Mouse (Mus musculus) CH12.LX (cell line): ENCODE results near the gene 4930469K13Rik. TPM values are rescaled to one million over a fixed set of nuclear protein-coding genes. Genes with fewer than 3 reads are reported as not detected.

ENCODE experiments used
- DNase-seq: peaks from one replicate; pipeline ENCODE4 v3.0.0-alpha.2; 2013; ENCODE audit errors: extremely low read depth
- H3K27ac ChIP-seq: 2 replicates; pipeline ENCODE4 v1.5.1; 2012; ENCODE audit warnings: low read depth, mild to moderate bottlenecking, control low read depth, moderate library complexity; ENCODE audit not compliant: insufficient read depth
- H3K27me3 ChIP-seq: replicated peaks from 2 replicates; pipeline ENCODE3; 2012; ENCODE audit warnings: inconsistent platforms
- H3K36me3 ChIP-seq, 2 experiments: replicated peaks in 1 of 2; 2 replicates each; pipeline versions ENCODE3 to v1.6.1; 2012; ENCODE audit warnings: inconsistent platforms in 1 of 2, low read length in 1 of 2, mild to moderate bottlenecking in 1 of 2, mixed read lengths in 1 of 2, moderate library complexity in 1 of 2; ENCODE audit not compliant: control insufficient read depth in 1 of 2, insufficient read depth in 1 of 2
- H3K4me1 ChIP-seq, 2 experiments: 2 replicates each; pipeline ENCODE4 v1.6.1; 2012; ENCODE audit warnings: inconsistent platforms in 1 of 2, moderate library complexity in 1 of 2; ENCODE audit not compliant: insufficient read depth in 2 of 2, control insufficient read depth in 1 of 2
- H3K4me2 ChIP-seq: 2 replicates; pipeline ENCODE4 v1.6.1; 2012; ENCODE audit warnings: low read depth, mild to moderate bottlenecking, control low read depth; ENCODE audit not compliant: poor library complexity, insufficient read depth, severe bottlenecking
- H3K4me3 ChIP-seq, 3 experiments: fragments of 150-350 bp in 1 of 3; sonication (generic) in 1 of 3; replicated peaks in 1 of 3; 2 replicates each; pipeline versions ENCODE3 to v1.5.1; 2011 to 2012; ENCODE audit warnings: low read depth in 2 of 3, low read length in 2 of 3, mild to moderate bottlenecking in 2 of 3, moderate library complexity in 2 of 3, control low read depth in 1 of 3, improper control_type of control experiment in 1 of 3, inconsistent platforms in 1 of 3, mixed read lengths in 1 of 3; ENCODE audit not compliant: poor library complexity in 1 of 3
- H3K79me2 ChIP-seq: replicated peaks from 2 replicates; pipeline ENCODE4 v1.6.1; 2012; ENCODE audit warnings: mild to moderate bottlenecking, moderate library complexity; ENCODE audit not compliant: control insufficient read depth, poor library complexity, insufficient read depth, severe bottlenecking; ENCODE audit errors: extremely low read depth
- H3K9ac ChIP-seq: 2 replicates; pipeline ENCODE4 v1.6.1; 2012; ENCODE audit warnings: low read depth, mild to moderate bottlenecking, control low read depth, moderate library complexity; ENCODE audit not compliant: insufficient read depth
- H3K9me3 ChIP-seq: replicated peaks from 2 replicates; pipeline ENCODE3; 2012; ENCODE audit warnings: low read length, inconsistent platforms, mixed read lengths
- BHLHE40 ChIP-seq: IDR thresholded peaks from 2 replicates; pipeline ENCODE4 v1.6.1; 2011; ENCODE audit warnings: mild to moderate bottlenecking, low read depth, low read length, improper control_type of control experiment
- CHD1 ChIP-seq: IDR thresholded peaks from 2 replicates; pipeline ENCODE4 v1.6.1; 2012; ENCODE audit warnings: low read depth, low read length, improper control_type of control experiment, inconsistent platforms
- CTCF ChIP-seq, 2 experiments: IDR thresholded peaks in 1 of 2; conservative IDR thresholded peaks in 1 of 2; 2 replicates each; pipeline ENCODE4 v1.5.1; 2011 to 2012; ENCODE audit warnings: low read depth in 2 of 2, low read length in 2 of 2, improper control_type of control experiment in 1 of 2, inconsistent platforms in 1 of 2, mild to moderate bottlenecking in 1 of 2, moderate library complexity in 1 of 2
- E2F4 ChIP-seq: IDR thresholded peaks from 2 replicates; pipeline ENCODE4 v1.6.1; 2011; ENCODE audit warnings: low read depth, low read length, improper control_type of control experiment; ENCODE audit not compliant: insufficient replicate concordance
- EP300 ChIP-seq: IDR thresholded peaks from 2 replicates; pipeline ENCODE4 v1.6.1; 2011; ENCODE audit warnings: low read length, improper control_type of control experiment
- ETS1 ChIP-seq: conservative IDR thresholded peaks from 2 replicates; pipeline ENCODE4 v1.6.1; 2012; ENCODE audit warnings: low read depth, mild to moderate bottlenecking, inconsistent platforms, low read length, improper control_type of control experiment, moderate library complexity
- GABPA ChIP-seq: IDR thresholded peaks from 2 replicates; pipeline ENCODE4 v1.6.1; 2012; ENCODE audit warnings: low read depth, low read length, improper control_type of control experiment, inconsistent platforms; ENCODE audit not compliant: insufficient replicate concordance
- HCFC1 ChIP-seq: IDR thresholded peaks from 2 replicates; pipeline ENCODE4 v1.6.1; 2012; ENCODE audit warnings: low read depth, mild to moderate bottlenecking, inconsistent platforms, low read length, improper control_type of control experiment
- IRF4 ChIP-seq: IDR thresholded peaks from 2 replicates; pipeline ENCODE4 v1.6.1; 2014; ENCODE audit warnings: low read depth, mild to moderate bottlenecking, inconsistent platforms, low read length, improper control_type of control experiment
- JUN ChIP-seq: IDR thresholded peaks from 2 replicates; pipeline ENCODE4 v1.6.1; 2011; ENCODE audit warnings: low read depth, mild to moderate bottlenecking, low read length, improper control_type of control experiment, moderate library complexity; ENCODE audit not compliant: insufficient read depth
- KAT2A ChIP-seq: IDR thresholded peaks from 2 replicates; pipeline ENCODE4 v1.6.1; 2012; ENCODE audit warnings: low read length, improper control_type of control experiment, inconsistent platforms; ENCODE audit not compliant: insufficient replicate concordance
- MAFK ChIP-seq: IDR thresholded peaks from 2 replicates; pipeline ENCODE4 v1.6.1; 2011; ENCODE audit warnings: low read length, improper control_type of control experiment; ENCODE audit not compliant: insufficient replicate concordance
- MAZ ChIP-seq: IDR thresholded peaks from 2 replicates; pipeline ENCODE4 v1.6.1; 2012; ENCODE audit warnings: low read depth, mild to moderate bottlenecking, inconsistent platforms, low read length, improper control_type of control experiment, moderate library complexity
- MXI1 ChIP-seq: IDR thresholded peaks from 2 replicates; pipeline ENCODE4 v1.6.1; 2011; ENCODE audit warnings: mild to moderate bottlenecking, low read depth, low read length, improper control_type of control experiment
- MYC ChIP-seq: IDR thresholded peaks from 2 replicates; pipeline ENCODE4 v1.6.1; 2011; ENCODE audit warnings: low read depth, mild to moderate bottlenecking, improper control_type of control experiment, low read length
- NELFE ChIP-seq: IDR thresholded peaks from 2 replicates; pipeline ENCODE4 v1.6.1; 2011; ENCODE audit warnings: low read depth, low read length, improper control_type of control experiment
- NRF1 ChIP-seq: IDR thresholded peaks from 2 replicates; pipeline ENCODE4 v1.6.1; 2014; ENCODE audit warnings: low read depth, mild to moderate bottlenecking, inconsistent platforms, low read length, improper control_type of control experiment, moderate library complexity
- POLR2A ChIP-seq: IDR thresholded peaks from 2 replicates; pipeline ENCODE4 v1.6.1; 2011; ENCODE audit warnings: low read depth, mild to moderate bottlenecking, improper control_type of control experiment, low read length
- POLR2AphosphoS2 ChIP-seq: IDR thresholded peaks from 2 replicates; pipeline ENCODE4 v1.6.1; 2011; ENCODE audit warnings: low read depth, low read length, improper control_type of control experiment
- RCOR1 ChIP-seq: conservative IDR thresholded peaks from 2 replicates; pipeline ENCODE4 v1.6.1; 2012; ENCODE audit warnings: low read depth, mild to moderate bottlenecking, inconsistent platforms, low read length, improper control_type of control experiment
- SIN3A ChIP-seq: IDR thresholded peaks from 2 replicates; pipeline ENCODE4 v1.6.1; 2012; ENCODE audit warnings: low read length, improper control_type of control experiment, inconsistent platforms
- SMC3 ChIP-seq: IDR thresholded peaks from 2 replicates; pipeline ENCODE4 v1.6.1; 2011; ENCODE audit warnings: low read depth, low read length, improper control_type of control experiment
- TBP ChIP-seq: conservative IDR thresholded peaks from 2 replicates; pipeline ENCODE4 v1.6.1; 2011; ENCODE audit warnings: low read depth, low read length, improper control_type of control experiment
- TCF12 ChIP-seq: IDR thresholded peaks from 2 replicates; pipeline ENCODE4 v1.6.1; 2014; ENCODE audit warnings: low read depth, mild to moderate bottlenecking, inconsistent platforms, low read length, improper control_type of control experiment
- UBTF ChIP-seq: IDR thresholded peaks from 2 replicates; pipeline ENCODE4 v1.6.1; 2012; ENCODE audit warnings: low read depth, mild to moderate bottlenecking, inconsistent platforms, low read length, improper control_type of control experiment, moderate library complexity
- USF2 ChIP-seq: conservative IDR thresholded peaks from 2 replicates; pipeline ENCODE4 v1.6.1; 2011; ENCODE audit warnings: low read depth, low read length, improper control_type of control experiment
- ZC3H11A ChIP-seq: IDR thresholded peaks from 2 replicates; pipeline ENCODE4 v1.6.1; 2012; ENCODE audit warnings: low read depth, mild to moderate bottlenecking, inconsistent platforms, low read length, improper control_type of control experiment
- ZKSCAN1 ChIP-seq: IDR thresholded peaks from 2 replicates; pipeline ENCODE4 v1.6.1; 2012; ENCODE audit warnings: low read depth, inconsistent platforms, low read length, improper control_type of control experiment, borderline replicate concordance
- ZMIZ1 ChIP-seq: IDR thresholded peaks from 2 replicates; pipeline ENCODE4 v1.6.1; 2012; ENCODE audit warnings: low read depth, mild to moderate bottlenecking, inconsistent platforms, low read length, improper control_type of control experiment
- ZNF384 ChIP-seq: IDR thresholded peaks from 2 replicates; pipeline ENCODE4 v1.6.1; 2012; ENCODE audit warnings: low read depth, low read length, improper control_type of control experiment, inconsistent platforms
- dilution Hi-C: fragments of 300-500 bp; cut with MboI; formaldehyde crosslinking; loops from 2 replicates; pipeline ENCODE4 v1.14.3; 2020; ENCODE audit warnings: low sequenced_read_pairs; ENCODE audit not compliant: extremely low pct_unique_long_range_greater_than_20kb, extremely low pct_ligation_motif_present
- in situ Hi-C: fragments of 300-500 bp; cut with MboI; formaldehyde crosslinking; loops from 3 replicates; pipeline ENCODE4 v1.14.3; 2019; ENCODE audit warnings: low sequenced_read_pairs, low pct_ligation_motif_present, low pct_unique_long_range_greater_than_20kb, mixed read lengths
- polyA plus RNA-seq: library from polyadenylated mRNA; unstranded; fragments of >175 nt; gene quantifications from 2 replicates; pipeline ENCODE4 v1.2.1, GENCODE M21; 2012; ENCODE audit warnings: low read depth; ENCODE audit not compliant: insufficient read length
- total RNA-seq, 2 experiments: library from RNA; depleted of rRNA; stranded (reverse); fragments of 300-350 nt in 1 of 2; fragments of >200 nt in 1 of 2; gene quantifications; 2 replicates each; pipeline ENCODE4 v1.2.3; 2012 to 2014

Gene 4930469K13Rik
- total and polyA plus RNA-seq, 3 experiments = not detected

DNA sequence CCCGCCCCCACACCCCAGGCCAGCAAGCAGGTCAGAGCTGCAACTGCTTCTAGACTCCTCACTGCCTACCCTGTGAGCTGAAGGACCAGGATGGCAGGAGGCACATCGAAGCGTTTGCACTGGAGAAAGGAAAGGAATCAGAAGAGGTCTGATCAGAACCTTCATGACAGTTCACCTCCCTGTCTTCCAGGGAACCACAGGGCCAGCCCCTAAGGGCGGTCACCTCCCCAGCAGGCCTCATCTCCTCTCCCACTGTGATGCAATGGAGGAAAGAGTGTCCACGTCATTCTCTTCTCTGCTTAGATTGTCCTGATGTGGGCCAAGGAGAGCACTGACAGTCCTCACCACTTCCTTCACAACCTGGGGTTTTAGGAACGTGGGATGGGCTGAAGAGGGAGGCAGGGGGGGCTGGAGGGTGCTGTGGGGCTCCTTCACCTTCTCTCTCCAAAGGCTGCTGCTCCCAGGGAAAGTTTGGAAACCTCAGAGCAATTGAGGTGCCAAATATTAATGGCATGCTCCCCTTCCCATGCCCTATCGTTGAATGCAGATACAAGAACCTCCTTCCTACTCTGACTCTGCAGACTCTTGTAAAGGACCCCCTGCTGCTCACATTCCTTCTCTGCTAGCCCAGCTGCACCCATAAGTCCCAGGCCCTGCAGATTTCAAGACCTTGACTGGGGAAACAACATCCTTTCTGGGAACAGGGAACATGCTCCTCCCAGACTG lies 88.1 kb downstream of the 4930469K13Rik start (continued):
- TF ChIP-seq SMC3 (no peak), SIN3A (no peak; the same call in 1 of the 2 replicates), IRF4 (no peak; the same call in 1 of the 2 replicates), ZMIZ1 (peak; percentile 14; the same call in 1 of the 2 replicates), TCF12 (no peak; the same call in 1 of the 2 replicates), MAZ (0 out of 2 replicates have a peak, but pooled peaks have one; percentile 65), NRF1 (no peak), MXI1 (no peak; the same call in 1 of the 2 replicates), TBP (peak; percentile 57; the same call in 1 of the 2 replicates), E2F4 (no peak), ZKSCAN1 (no peak), KAT2A (0 out of 2 replicates have a peak, but pooled peaks have one; percentile 18), MYC (no peak; the same call in 1 of the 2 replicates), POLR2A (peak; percentile 61), NELFE (0 out of 2 replicates have a peak, but pooled peaks have one; percentile 8)

DNA sequence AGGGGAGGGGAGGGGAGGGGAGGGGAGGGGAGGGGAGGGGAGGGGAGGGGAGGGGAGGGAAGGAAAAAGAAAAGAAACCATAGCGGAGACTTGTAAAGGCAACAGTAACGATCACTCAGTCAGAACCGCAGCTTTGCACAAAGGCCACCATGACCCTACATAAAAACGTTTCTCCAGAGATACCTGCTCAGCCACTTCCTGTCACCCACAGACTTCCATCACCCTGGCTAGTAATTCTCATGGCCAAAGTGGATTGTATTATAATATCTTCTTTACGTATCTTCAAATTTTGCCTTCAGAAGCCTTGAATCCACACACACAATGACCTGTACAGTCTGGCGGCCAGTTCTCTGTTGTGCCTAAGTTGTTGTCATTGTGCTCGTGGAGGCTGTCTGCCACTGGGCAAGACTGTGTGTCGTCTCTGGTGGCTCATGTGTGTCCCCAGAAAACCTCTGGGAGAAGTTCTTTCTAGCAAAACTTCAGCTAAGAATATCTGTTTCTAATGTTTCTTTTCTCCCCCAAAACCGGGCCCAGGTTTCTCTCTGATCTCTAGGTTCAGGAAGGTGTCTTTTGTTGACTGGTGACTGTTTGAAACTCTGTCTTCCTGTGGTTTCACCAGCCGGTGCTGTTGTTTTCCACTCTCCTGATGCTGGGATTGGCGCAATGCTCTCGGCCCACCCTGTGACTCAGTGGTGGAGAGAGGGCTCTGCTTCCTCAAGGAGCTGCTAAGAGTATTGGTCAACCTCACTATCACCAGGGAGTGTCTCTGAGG lies 88.9 kb downstream of the 4930469K13Rik start:
- no peaks in the 10 kb centered on the region for H3K79me2 ChIP-seq
- H3K4me2 ChIP-seq = peak overlapping the region; percentile 52
- DNase-seq = peak; percentile 66
- H3K9me3 ChIP-seq = peaks cover 5% of the 10 kb centered on the region
- dilution Hi-C loops (no loop called here), in situ Hi-C loops (loop anchor here (10.0 kb wide), 1 partner anchor 65 kb away; no protein-coding TSS in a partner anchor)
- peaks cover 25 to 45% of the 10 kb centered on the region in 2 experiments for H3K4me1 ChIP-seq
- H3K36me3 ChIP-seq = no peaks in the 10 kb centered on the region
- peak overlapping the region; percentile 99 for H3K27ac ChIP-seq
- peak overlapping the region; percentile 60 for H3K9ac ChIP-seq
- peak overlapping the region; percentile 1 to 39 (median 12) for H3K4me3 ChIP-seq
- H3K27me3 ChIP-seq = no peaks in the 10 kb centered on the region
- TF ChIP-seq MAZ (peak; percentile 58), CHD1 (peak; percentile 70; the same call in 1 of the 2 replicates), KAT2A (no peak), USF2 (no peak), ZMIZ1 (no peak; the same call in 1 of the 2 replicates), SMC3 (no peak), BHLHE40 (peak; percentile 4; the same call in 1 of the 2 replicates), ZKSCAN1 (no peak), POLR2A (no peak), CTCF (conservative IDR thresholded peaks at IDR 0.05 in 1 of 2, IDR thresholded peaks at IDR 0.05 in 1 of 2; ENCODE audit: low read depth in 2 of 2, low read length in 2 of 2) (no peak), E2F4 (no peak), NELFE (0 out of 2 replicates have a peak, but pooled peaks have one; percentile 49), EP300 (no peak; the same call in 1 of the 2 replicates), GABPA (no peak), JUN (no peak), ETS1 (no peak), TCF12 (no peak), TBP (no peak; the same call in 1 of the 2 replicates), IRF4 (0 out of 2 replicates have a peak, but pooled peaks have one; percentile 18), SIN3A (peak; percentile 87), RCOR1 (no peak), MAFK (no peak), MXI1 (peak; percentile 51), POLR2AphosphoS2 (peak; percentile 60; the same call in 1 of the 2 replicates), ZNF384 (no peak), HCFC1 (no peak), UBTF (no peak), ZC3H11A (no peak)
